Mouse (Mus musculus): ENCODE measurements at regions not wholly inside any gene's neighbourhood (a gene's known extent, or its start where the extent isn't known, plus 50 kb on each side); places are given as distances from the start of the nearest gene placed in this dataset.

- no peak for TF ChIP-seq CTCF (IDR thresholded peaks at IDR 0.05; ENCODE audit: control insufficient read depth, insufficient read depth, insufficient read length)
- TF ChIP-seq MYOG (IDR thresholded peaks at IDR 0.05; ENCODE audit: control insufficient read depth, extremely low read depth, insufficient read length), result no peak
- no peak for TF ChIP-seq MAX (IDR thresholded peaks at IDR 0.05)
- no peak for TF ChIP-seq FOSL1 (IDR thresholded peaks at IDR 0.05; ENCODE audit: insufficient read depth, low read length, poor library complexity, severe bottlenecking)
- no peak for TF ChIP-seq USF1 (IDR thresholded peaks at IDR 0.05; ENCODE audit: low read depth)
- no peak for TF ChIP-seq CEBPB (IDR thresholded peaks at IDR 0.05; ENCODE audit: low read depth)
Measured at GRCm38 (mm10) chr17:66262681-66263240, 139.4 kb downstream of the Ddx11 start.
